Mouse (Mus musculus): ENCODE results near the gene Ppef2. TPM values are rescaled to one million over a fixed set of nuclear protein-coding genes. Genes with fewer than 3 reads are reported as not detected.

Ppef2 gene
- total and polyA plus RNA-seq, 2 experiments from 2014 or later, result 0.43 to 1.5 TPM

DNA sequence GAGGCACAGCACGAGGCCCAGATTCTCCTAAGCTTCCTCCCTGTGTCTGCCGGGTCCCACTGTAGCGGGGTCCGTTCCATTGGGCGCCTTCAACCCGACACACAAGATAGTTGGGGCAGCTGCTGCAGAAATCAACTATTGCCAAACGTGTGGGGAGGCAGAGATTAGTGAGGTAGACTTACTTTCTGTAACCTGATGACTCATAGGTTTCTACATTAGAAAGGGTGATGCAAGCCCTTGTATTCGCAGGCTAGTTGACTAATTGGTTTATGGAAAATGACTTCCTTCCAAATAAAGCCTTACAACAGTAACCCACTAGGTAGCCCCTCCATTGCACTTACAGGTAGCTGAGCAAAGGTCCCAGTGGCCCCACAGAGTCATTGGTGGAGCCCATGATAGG, 6.6 kb upstream of the Ppef2 start:
- 96% methylated on average over 8 of the region's 8 CpGs for WGBS
- Histone ChIP-seq H3K27ac (no peak overlapping the region), H3K9me3 (ENCODE audit: low read length) (no peaks in the 10 kb centered on the region), H3K36me3 (ENCODE audit: insufficient read depth, low read length) (no peaks in the 10 kb centered on the region), H3K9ac (replicated peaks; ENCODE audit: low read length) (no peak overlapping the region), H3K4me1 (ENCODE audit: insufficient read depth, low read length) (peaks cover 5% of the 10 kb centered on the region; the same call in 1 of the 2 replicates), H3K27me3 (ENCODE audit: insufficient read depth, low read length) (no peaks in the 10 kb centered on the region), H3K4me2 (ENCODE audit: low read depth, low read length) (no peak overlapping the region), H3K4me3 (ENCODE audit: low read length) (no peak overlapping the region)
- DNase-seq (ENCODE audit: low spot score), result no peak
- no peak for ATAC-seq
- no peak for TF ChIP-seq CTCF (IDR thresholded peaks at IDR 0.05; ENCODE audit: low read depth)

DNA sequence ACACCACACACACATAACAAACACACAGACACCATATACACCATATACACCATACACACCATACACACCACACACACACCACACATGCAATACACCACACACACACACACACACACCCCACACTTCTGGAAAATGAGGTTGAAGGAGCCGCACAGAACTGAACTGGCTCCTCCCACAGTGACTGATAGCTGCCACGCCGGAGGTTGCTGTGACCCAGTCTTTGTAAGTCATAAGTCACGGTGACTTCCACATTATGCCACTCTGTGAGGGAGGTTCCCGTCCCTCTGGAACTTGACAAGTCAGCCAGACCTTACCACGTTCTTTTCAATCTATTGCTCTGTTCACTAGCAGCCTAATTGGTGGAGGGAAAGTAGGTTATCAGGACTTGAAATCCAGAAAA, 1.6 kb downstream of the Ppef2 start:
- Histone ChIP-seq H3K9ac (replicated peaks; ENCODE audit: low read length) (no peak overlapping the region), H3K4me1 (ENCODE audit: insufficient read depth, low read length) (no peaks in the 10 kb centered on the region; the same call in 1 of the 2 replicates), H3K36me3 (ENCODE audit: insufficient read depth, low read length) (no peaks in the 10 kb centered on the region), H3K4me3 (ENCODE audit: low read length) (no peak overlapping the region), H3K27ac (no peak overlapping the region), H3K9me3 (ENCODE audit: low read length) (0 out of 2 replicates have a peak, but pooled peaks cover 5% of the 10 kb centered on the region), H3K4me2 (ENCODE audit: low read depth, low read length) (no peak overlapping the region), H3K27me3 (ENCODE audit: insufficient read depth, low read length) (no peaks in the 10 kb centered on the region)
- 54% methylated on average over 6 of the region's 6 CpGs for WGBS
- DNase-seq (ENCODE audit: low spot score) (no peak), ATAC-seq (no peak)
- TF ChIP-seq CTCF (IDR thresholded peaks at IDR 0.05; ENCODE audit: low read depth), result no peak

DNA sequence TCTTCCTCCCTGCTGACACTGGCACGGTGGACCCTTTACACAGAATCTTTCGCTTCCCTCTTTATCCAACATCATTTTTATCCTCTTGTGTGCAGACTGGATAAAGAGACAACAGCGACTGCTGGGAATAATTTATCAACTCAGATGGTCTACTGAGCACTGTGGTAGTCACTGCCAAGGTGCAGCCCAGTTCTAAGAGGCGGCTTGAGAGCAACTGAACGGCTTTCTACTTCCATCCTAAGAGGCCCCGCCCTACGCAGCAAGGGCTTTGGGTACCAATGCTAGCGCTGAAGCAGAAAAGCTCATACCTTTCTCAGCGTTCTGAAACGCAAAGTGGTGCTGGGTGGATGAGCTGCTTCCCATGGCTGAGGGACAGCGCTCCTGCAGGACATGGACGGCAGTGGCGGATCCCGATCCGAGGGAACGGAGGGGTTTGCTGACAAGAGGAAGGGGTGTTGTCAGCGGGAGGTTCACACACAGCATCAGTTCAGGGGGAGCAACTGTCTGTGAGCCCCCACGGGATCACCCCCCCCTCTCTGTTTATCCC, 3.2 kb downstream of the Ppef2 start:
- peak; percentile 72 for DNase-seq (ENCODE audit: low spot score)
- WGBS, result 16% methylated on average over 18 of the region's 18 CpGs
- Histone ChIP-seq H3K4me2 (ENCODE audit: low read depth, low read length) (peak overlapping the region; percentile 49), H3K27me3 (ENCODE audit: insufficient read depth, low read length) (no peaks in the 10 kb centered on the region), H3K36me3 (ENCODE audit: insufficient read depth, low read length) (no peaks in the 10 kb centered on the region), H3K4me3 (ENCODE audit: low read length) (no peak overlapping the region), H3K9ac (replicated peaks; ENCODE audit: low read length) (no peak overlapping the region), H3K9me3 (ENCODE audit: low read length) (0 out of 2 replicates have a peak, but pooled peaks cover 5% of the 10 kb centered on the region), H3K27ac (peak overlapping the region; percentile 17; the same call in 1 of the 2 replicates), H3K4me1 (ENCODE audit: insufficient read depth, low read length) (no peaks in the 10 kb centered on the region)
- peak; percentile 85 for TF ChIP-seq CTCF (IDR thresholded peaks at IDR 0.05; ENCODE audit: low read depth)
- ATAC-seq, result peak; percentile 89

DNA sequence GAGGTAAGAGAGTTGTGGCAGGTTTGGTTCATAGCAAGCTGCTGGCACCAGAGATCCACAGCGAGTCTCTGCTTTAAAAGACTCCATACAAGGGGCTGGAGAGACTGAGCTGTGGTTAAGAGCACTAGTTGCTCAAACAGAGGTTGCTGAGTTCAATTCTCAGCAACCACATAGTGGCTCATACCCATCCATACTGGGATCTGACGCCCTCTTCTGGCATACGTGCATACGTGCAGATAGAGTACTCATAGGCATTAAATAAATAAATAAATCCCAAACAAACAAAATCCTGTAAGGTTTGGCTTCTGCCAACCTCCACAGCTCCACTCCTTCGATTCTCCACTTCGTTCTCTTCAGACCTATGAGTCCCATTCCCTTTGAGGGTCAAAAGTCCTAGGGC, 4.0 kb downstream of the Ppef2 start:
- Histone ChIP-seq H3K27ac (no peak overlapping the region), H3K4me3 (ENCODE audit: low read length) (no peak overlapping the region), H3K9ac (replicated peaks; ENCODE audit: low read length) (no peak overlapping the region), H3K27me3 (ENCODE audit: insufficient read depth, low read length) (no peaks in the 10 kb centered on the region), H3K9me3 (ENCODE audit: low read length) (0 out of 2 replicates have a peak, but pooled peaks cover 5% of the 10 kb centered on the region), H3K4me2 (ENCODE audit: low read depth, low read length) (no peak overlapping the region), H3K36me3 (ENCODE audit: insufficient read depth, low read length) (no peaks in the 10 kb centered on the region), H3K4me1 (ENCODE audit: insufficient read depth, low read length) (no peaks in the 10 kb centered on the region)
- 91% methylated on average over 6 of the region's 6 CpGs for WGBS
- TF ChIP-seq CTCF (IDR thresholded peaks at IDR 0.05; ENCODE audit: low read depth), result 0 out of 2 replicates have a peak, but pooled peaks have one; percentile 7
- ATAC-seq, result no peak
- no peak for DNase-seq (ENCODE audit: low spot score)

DNA sequence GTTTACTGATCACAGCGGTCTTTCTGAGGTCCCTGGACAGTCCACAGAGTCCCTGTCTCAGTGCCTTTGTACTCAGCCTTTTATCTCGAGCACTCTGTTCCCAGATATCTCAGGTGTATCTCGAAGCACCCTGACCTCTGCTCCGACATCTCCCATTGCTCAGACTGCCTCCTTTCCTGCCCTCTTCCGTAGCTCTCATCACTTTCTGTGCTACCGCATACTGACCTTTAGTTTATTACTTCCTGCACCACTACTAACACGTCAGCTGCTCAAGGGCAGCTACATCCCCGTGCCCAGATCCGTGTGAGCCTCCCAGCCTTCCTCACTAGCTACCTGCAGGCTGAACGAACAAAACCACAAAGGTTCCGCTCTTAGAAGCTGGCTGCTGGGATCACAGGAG, 7.5 kb downstream of the Ppef2 start:
- ATAC-seq, result no peak
- Histone ChIP-seq H3K4me1 (ENCODE audit: insufficient read depth, low read length) (no peaks in the 10 kb centered on the region), H3K27ac (no peak overlapping the region), H3K9ac (replicated peaks; ENCODE audit: low read length) (no peak overlapping the region), H3K36me3 (ENCODE audit: insufficient read depth, low read length) (no peaks in the 10 kb centered on the region), H3K4me3 (ENCODE audit: low read length) (no peak overlapping the region), H3K27me3 (ENCODE audit: insufficient read depth, low read length) (no peaks in the 10 kb centered on the region), H3K4me2 (ENCODE audit: low read depth, low read length) (no peak overlapping the region), H3K9me3 (ENCODE audit: low read length) (0 out of 2 replicates have a peak, but pooled peaks cover 5% of the 10 kb centered on the region)
- WGBS, result 88% methylated on average over 11 of the region's 11 CpGs
- TF ChIP-seq CTCF (IDR thresholded peaks at IDR 0.05; ENCODE audit: low read depth), result no peak
- DNase-seq (ENCODE audit: low spot score), result no peak

DNA sequence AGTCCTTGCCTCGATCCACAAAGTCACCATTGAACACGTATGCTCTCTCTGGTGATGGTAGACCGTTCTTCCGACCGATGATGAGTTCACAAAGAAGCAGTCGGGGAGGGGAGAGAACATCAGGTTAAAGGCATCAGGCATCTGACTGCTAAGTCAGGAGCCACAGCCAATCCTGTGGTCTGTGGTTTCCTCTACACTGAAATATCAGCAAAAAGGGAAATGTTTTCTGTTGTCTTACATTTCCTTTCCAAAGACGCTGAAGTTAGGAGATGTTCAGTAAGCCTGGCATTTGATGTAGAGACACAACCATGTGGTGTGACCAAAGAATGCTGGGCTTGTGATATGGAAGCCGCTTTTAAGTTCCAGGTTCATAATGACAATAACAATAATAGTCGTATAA, 10.6 kb downstream of the Ppef2 start:
- Histone ChIP-seq H3K9me3 (ENCODE audit: low read length) (0 out of 2 replicates have a peak, but pooled peaks cover 5% of the 10 kb centered on the region), H3K27me3 (ENCODE audit: insufficient read depth, low read length) (no peaks in the 10 kb centered on the region), H3K4me2 (ENCODE audit: low read depth, low read length) (no peak overlapping the region), H3K9ac (replicated peaks; ENCODE audit: low read length) (no peak overlapping the region), H3K4me3 (ENCODE audit: low read length) (no peak overlapping the region), H3K27ac (no peak overlapping the region), H3K36me3 (ENCODE audit: insufficient read depth, low read length) (no peaks in the 10 kb centered on the region), H3K4me1 (ENCODE audit: insufficient read depth, low read length) (no peaks in the 10 kb centered on the region)
- 92% methylated on average over 9 of the region's 9 CpGs for WGBS
- no peak for DNase-seq (ENCODE audit: low spot score)
- no peak for TF ChIP-seq CTCF (IDR thresholded peaks at IDR 0.05; ENCODE audit: low read depth)
- no peak for ATAC-seq

DNA sequence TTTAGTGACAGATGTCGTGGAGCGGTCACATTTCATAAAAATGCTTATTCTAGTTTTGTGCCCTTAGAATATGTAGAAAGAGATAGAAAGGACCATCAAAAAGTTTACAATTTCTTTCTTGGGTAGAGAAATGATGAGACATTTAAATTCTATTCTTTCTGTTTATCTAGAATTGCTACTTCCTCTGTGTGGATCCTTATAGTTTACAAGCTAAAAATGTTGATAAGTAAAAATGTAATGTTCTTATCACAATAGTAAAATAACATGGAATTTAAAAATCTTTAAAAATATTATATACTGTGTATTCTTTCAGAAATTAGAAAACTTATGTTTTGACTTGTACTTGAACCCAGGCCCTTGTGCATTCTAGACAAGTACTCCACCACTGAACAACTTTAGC, 11.2 kb downstream of the Ppef2 start:
- 98% methylated on average over 2 of the region's 2 CpGs for WGBS
- no peaks in the 10 kb centered on the region for H3K36me3 ChIP-seq (ENCODE audit: insufficient read depth, low read length)
- no peak overlapping the region for H3K9ac ChIP-seq (replicated peaks; ENCODE audit: low read length)

More for the DNA sequence above, 11.2 kb downstream of the Ppef2 start:
- Histone ChIP-seq H3K27me3 (ENCODE audit: insufficient read depth, low read length) (no peaks in the 10 kb centered on the region), H3K4me2 (ENCODE audit: low read depth, low read length) (no peak overlapping the region), H3K9me3 (ENCODE audit: low read length) (0 out of 2 replicates have a peak, but pooled peaks cover 4% of the 10 kb centered on the region), H3K4me3 (ENCODE audit: low read length) (no peak overlapping the region), H3K27ac (no peak overlapping the region), H3K4me1 (ENCODE audit: insufficient read depth, low read length) (no peaks in the 10 kb centered on the region)
- TF ChIP-seq CTCF (IDR thresholded peaks at IDR 0.05; ENCODE audit: low read depth), result no peak
- DNase-seq (ENCODE audit: low spot score), result no peak
- no peak for ATAC-seq
